Mouse (Mus musculus): ENCODE measurements at regions not wholly inside any gene's neighbourhood (a gene's known extent, or its start where the extent isn't known, plus 50 kb on each side); places are given as distances from the start of the nearest gene placed in this dataset.
"Not testable (repeated sequence)": the region's sequence is repeated elsewhere in the genome, so short reads cannot be mapped to it uniquely, and the experiment has no call there.

DNA sequence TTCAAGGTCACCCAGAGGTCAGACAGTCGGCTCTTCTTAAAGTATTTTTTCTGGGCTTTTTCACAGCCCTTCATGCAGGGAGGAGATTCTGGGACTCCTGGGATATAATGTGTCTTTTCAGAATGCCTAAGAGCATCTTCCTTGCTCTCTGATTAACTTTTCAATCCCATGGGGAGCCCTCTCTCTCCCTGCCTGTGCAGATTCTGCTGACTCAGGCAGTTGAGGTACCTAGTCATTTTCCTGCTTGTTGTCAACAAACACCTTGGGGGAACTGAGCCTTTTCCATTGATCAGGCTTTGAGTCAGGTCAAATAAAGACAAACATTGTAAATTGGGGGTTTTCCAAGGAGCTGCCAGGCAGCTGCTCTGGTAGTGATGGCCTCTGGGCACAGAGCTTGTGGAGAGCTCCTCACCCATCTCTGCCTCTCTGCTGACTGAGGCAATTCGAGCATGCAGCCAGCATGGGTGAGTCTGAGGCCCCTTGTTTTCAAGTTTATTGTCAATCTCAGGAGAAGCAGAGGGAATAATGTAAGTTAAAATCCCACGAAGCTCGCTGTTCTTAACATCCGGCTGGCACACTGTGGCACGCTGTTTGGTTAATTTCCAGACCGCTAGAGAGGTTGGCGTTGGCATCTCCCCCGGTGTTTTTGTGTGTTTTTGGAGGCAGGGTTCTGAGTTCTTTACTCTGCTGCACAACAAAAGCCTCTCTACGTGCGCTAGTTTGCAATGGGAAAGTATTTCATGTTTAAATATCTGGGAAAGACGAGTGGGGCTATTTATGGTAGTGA lies 159.8 kb upstream of the Trpc7 start:
- DNase-seq (ENCODE audit: low spot score in 2 of 2): no peak

GRCm38 (mm10) chr13:57053361-57053760 lies 157.6 kb upstream of the Trpc7 start:
- DNase-seq (ENCODE audit: low spot score in 2 of 2): no peak

DNA sequence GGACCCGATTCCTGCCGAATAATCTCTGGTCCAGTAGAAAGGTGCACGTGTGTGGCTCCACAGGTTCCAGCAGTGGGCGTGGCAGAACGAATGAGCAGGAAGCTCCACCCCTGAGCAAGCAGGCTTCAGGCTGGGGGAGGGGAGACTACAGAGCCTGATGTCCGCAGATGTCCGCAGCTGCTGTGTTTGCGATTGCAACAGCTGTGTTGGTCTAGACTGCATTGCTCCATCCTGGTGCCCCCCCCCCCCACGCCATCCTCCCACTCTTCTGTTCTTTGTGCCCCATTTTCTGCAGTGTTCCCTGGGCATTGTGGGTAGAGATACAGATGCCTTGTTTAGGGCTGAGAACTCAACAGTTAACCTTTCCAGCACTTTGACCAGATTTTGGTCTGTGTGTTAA lies 150.3 kb upstream of the Trpc7 start:
- DNase-seq (ENCODE audit: low spot score in 2 of 2): not testable (repeated sequence)

DNA sequence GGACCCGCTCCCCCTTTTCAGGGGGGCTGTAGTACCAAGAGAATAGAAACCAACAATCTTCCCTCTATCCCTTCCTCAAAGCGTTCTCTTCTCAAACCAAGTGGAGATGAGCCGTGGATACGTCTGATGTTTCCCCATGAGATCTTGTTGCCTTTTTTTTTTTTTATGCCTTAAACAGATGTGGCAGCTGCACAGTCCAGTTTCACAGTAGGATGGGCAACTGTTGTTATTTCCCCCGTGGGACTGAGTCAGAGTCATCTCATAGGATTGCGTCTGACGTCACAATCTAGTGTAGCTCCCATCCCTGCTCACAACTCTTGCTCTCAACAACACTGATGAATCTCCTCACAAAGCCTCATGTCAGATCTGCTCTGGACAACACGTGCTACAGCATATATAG lies 148.7 kb upstream of the Trpc7 start:
- DNase-seq (ENCODE audit: low spot score in 2 of 2): no peak

GRCm38 (mm10) chr13:57043316-57043974 lies 147.7 kb upstream of the Trpc7 start:
- no peak for DNase-seq (ENCODE audit: low spot score in 2 of 2)

- DNase-seq (ENCODE audit: low spot score in 2 of 2): no peak
These were observed 146.7 kb upstream of the Trpc7 start for GRCm38 (mm10) chr13:57042514-57042913.

DNA sequence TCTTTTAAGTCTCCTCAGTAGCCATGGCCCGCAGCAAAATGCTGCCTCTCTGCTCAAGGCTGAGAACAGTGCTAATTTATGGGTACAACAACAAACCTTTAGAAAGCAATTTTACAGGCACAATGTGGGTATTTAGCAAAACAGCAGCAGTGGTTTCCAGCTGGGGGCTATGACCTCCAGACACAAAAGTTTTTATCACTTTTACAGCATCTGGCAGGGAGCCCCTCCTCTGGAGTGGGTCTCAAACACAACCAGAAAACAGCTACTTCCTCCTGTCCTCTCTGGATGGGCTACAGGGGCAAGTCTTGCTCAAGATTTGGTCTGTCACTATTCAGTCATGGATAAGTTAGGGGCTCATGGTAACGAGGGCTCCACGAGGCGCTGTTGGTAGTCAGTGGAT lies 137.1 kb upstream of the Trpc7 start:
- DNase-seq (ENCODE audit: low spot score in 2 of 2): no peak

DNA sequence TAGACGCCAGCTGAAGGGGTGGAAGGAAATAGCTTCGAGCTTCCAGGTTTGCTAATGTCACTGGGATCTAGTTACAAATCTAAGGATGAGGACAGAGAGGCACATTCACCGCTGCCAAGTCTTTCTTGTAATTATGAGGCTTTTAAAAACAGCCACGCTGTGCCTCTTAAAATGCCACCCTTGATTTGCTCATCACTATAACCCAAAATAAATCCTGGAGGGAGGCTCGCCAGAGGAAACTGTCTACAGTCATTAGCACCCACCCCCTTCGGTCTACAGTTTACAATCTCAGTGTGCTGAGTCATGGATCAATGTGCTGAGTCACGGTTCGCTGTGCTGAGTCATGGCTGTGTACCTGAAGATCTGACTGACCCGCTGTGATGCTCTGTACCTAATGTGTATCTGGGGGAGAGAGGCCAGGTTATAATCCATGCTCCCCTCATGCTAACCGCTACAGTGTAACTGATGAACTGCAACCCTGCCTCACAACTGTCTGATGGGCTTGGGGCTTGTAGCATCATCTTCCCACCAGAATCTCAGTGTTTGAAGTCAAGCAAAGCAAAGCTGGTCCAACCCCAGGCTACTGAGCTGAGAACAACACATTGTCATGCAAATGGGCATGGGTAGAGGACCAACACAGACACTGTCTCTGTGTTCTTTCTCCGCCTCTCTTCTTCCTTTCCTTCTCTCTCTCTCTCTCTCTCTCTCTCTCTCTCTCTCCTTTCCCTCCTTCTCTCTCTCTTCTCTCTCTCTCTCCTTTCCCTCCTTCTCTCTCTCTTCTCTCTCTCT lies 122.0 kb upstream of the Trpc7 start:
- DNase-seq (ENCODE audit: low spot score in 2 of 2): peak; percentile 48 to 81

DNA sequence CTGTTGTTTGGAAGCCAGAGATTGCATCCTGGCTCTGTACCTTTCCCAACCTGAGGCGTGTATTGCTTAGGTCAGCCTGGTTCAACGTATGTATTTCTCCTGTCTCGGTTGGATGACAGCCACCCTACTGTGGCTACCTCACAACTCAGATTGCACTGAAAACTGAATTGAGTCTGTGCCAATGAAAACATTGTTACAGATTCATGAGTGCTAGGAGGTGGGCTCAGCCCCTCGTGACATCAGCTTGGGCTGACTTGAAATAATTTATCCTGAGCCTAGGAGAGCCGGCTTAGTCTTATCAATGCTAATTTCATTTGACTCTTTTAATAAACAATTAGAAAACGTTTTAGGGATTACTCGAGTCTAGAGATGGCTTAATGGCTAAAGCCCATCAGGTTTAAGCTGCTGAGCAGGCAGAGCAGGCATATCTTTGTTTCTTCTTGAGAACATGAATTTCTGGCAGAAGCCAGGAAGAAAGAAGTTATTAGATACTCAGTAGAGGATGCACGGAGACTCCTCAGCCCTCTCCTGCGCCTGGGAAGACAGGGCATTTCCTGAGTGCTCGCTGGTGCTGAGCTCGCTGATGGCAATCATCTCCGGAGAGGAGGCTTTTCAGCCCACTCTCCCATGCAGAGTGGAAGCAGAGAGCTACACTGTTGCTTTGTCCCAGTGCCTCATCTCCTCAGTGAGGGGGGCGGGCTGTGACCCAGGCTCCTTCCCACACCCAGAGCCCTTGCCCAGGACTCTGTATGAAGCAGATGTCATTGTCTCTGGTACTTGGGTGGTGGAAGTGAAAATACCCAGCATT lies 120.9 kb upstream of the Trpc7 start:
- no peak for DNase-seq (ENCODE audit: low spot score in 2 of 2)

DNA sequence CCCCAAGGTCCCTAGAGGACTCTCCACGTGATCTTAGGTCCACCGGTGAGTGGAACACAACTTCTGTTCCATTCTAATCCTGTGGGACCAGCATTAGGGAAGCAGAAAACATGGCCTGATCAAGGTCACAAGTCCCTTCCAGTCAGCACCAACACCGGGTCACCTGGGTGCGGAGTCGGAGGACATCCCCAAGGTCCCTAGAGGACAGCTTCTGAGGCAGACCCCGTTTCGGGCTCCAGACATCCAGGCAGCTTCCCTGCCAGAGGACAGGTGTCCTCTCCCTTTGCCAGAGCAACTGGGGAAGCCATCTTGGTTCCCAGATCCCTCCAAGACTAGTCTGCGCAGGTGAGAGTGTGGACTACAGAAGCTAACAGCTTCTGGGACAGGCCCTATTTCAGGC lies 111.4 kb upstream of the Trpc7 start:
- not testable (repeated sequence) for DNase-seq (ENCODE audit: low spot score in 2 of 2)

DNA sequence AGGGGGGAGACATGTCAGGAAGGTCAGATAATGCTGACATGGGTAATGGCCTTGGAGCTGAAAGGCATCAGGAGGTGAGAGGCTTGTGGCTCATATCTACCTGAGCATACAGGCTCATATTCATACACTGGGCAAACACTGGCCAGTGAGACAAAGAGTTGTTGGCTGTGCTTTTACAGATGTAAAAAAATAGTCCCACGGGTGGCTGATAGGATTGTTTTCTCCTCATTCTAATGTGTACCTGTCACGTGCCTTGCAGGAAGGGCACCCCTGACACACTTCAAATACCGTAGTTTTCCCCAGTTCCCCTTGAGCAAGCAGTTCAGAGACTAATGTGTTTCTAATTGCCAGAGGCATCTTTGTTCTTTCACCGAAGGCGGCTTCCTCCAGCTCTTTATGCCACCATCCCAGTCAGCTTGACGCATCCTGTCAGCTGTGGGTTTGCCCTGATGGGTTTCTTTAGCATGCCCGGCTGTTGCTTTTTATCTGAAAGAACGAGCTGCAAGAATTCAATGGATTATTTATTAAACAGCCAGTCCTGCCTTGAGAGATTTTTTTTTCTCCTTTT lies 107.9 kb upstream of the Trpc7 start:
- no peak for DNase-seq (ENCODE audit: low spot score in 2 of 2)

DNA sequence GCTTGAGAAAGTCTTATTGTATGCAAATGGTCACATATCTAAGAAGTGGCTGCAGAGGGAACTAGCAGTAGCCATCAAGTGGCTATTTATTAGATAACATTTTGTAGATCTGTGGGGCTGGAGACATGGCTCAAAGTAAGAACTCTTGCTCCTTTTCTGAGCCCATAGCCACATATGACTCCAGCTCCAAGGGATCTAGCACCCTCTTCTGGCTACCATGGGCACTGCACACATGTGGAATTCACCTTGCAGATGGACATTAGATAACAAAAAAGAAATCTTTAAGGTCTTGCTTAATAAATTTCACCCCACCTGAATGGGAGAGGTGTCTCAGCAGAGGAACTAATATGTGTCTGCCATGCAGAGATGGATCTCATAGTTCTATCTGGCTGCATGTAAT lies 96.2 kb upstream of the Trpc7 start:
- DNase-seq (ENCODE audit: low spot score in 2 of 2): no peak

DNA sequence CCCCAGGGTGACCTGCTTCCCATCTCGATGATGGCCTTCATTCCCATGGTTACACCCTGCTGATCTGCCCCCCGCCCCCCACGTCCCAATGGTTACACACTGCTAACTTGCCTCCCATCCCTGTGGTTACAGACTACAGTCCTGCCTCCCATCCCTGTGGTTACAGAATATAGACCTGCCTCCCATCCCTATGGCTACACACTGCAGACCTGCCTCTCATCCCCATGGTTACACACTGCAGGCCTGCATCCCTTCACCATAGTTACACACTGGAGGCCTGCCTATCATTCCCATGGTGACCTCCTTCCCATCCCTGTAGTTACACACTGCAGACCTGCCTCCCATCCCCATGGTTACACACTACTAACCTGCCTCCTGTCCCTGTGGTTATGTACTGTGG lies 78.3 kb upstream of the Trpc7 start:
- no peak for DNase-seq (ENCODE audit: low spot score in 2 of 2)

DNA sequence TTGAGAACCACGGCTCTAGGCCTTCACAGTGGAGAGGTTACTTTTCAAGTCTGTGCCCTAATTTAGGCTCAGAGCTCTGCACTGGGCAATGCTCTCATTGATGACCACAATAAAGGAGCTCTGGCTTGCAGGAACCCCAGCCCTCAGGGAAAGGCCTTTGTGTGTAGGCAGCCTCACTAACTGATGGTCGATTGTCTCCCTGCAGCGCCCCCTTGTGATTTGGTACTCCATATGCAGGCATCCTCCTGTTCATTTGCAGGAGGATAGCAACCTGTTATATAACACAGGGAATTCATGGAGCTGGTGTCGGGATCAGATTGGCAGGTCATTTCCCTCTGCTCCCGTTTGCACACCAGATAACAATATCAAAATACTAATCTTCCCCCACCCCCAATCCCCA lies 59.6 kb upstream of the Trpc7 start:
- DNase-seq (ENCODE audit: low spot score in 2 of 2): no peak

DNA sequence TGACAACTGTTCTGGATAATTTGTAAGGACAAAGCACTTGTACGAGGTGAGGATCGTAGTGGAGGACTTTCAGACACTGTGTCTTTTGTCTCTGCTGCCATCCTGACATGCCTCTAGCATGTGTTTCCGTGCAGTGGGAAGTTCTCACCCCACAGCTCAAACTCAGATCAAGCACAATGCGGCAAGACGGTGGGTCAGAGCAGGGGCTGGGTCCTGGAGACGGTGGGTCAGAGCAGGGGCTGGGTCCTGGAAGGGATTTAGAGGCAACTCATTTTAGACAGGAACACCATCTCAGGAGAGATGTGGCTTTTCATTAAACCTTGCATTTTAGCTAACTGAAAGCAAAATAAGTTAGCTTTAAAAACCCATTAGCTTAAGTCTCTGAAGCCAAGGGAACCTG lies 52.3 kb upstream of the Trpc7 start:
- DNase-seq (ENCODE audit: low spot score in 2 of 2): no peak

GRCm38 (mm10) chr13:56947266-56947665 lies 51.5 kb upstream of the Trpc7 start:
- no peak for DNase-seq (ENCODE audit: low spot score in 2 of 2)

Data from left cerebral cortex, adult 8-10 months (tissue).